Mouse (Mus musculus): ENCODE results near the gene Nptn. TPM values are rescaled to one million over a fixed set of nuclear protein-coding genes. Genes with fewer than 3 reads are reported as not detected.
"Not testable (repeated sequence)": the region's sequence is repeated elsewhere in the genome, so short reads cannot be mapped to it uniquely, and the experiment has no call there.

Nptn gene
- polyA plus RNA-seq, 1 experiment: 254 TPM

GRCm38 (mm10) chr9:58557457-58558455 lies 24.3 kb upstream of the Nptn start:
- DNase-seq (ENCODE audit: low read depth, low spot score): no peak
- 39% methylated on average over 3 of the region's 3 CpGs for WGBS

- DNase-seq (ENCODE audit: low read depth, low spot score): no peak
- WGBS: 35% methylated on average over 3 of the region's 3 CpGs
Measured at GRCm38 (mm10) chr9:58560211-58560610, 21.8 kb upstream of the Nptn start.

- WGBS: 53% methylated on average over 3 of the region's 3 CpGs
- DNase-seq (ENCODE audit: low read depth, low spot score): not testable (repeated sequence)
Measured at GRCm38 (mm10) chr9:58565945-58566344, 16.1 kb upstream of the Nptn start.

- no peak for DNase-seq (ENCODE audit: low read depth, low spot score)
Measured at GRCm38 (mm10) chr9:58567682-58568081, 14.4 kb upstream of the Nptn start.

GRCm38 (mm10) chr9:58571001-58571400 lies 11.0 kb upstream of the Nptn start:
- 87% methylated on average over 1 of the region's 1 CpGs for WGBS
- DNase-seq (ENCODE audit: low read depth, low spot score): no peak

GRCm38 (mm10) chr9:58578669-58579068 lies 3.4 kb upstream of the Nptn start:
- WGBS: 4% methylated on average over 3 of the region's 3 CpGs
- DNase-seq (ENCODE audit: low read depth, low spot score): no peak

GRCm38 (mm10) chr9:58580453-58581195 lies 1.4 kb upstream of the Nptn start:
- WGBS: 64% methylated on average over 10 of the region's 10 CpGs
- not testable (repeated sequence) for DNase-seq (ENCODE audit: low read depth, low spot score)

GRCm38 (mm10) chr9:58581283-58581930 lies 633 bp upstream of the Nptn start:
- DNase-seq (ENCODE audit: low read depth, low spot score): no peak
- 20% methylated on average over 8 of the region's 8 CpGs for WGBS

GRCm38 (mm10) chr9:58582581-58583266 lies 684 bp downstream of the Nptn start:
- DNase-seq (ENCODE audit: low read depth, low spot score): no peak
- under 1% methylated on average over 42 of the region's 42 CpGs for WGBS

- WGBS: 3% methylated on average over 8 of the region's 8 CpGs
- no peak for DNase-seq (ENCODE audit: low read depth, low spot score)
Measured at GRCm38 (mm10) chr9:58583267-58583641, 1.2 kb downstream of the Nptn start.

GRCm38 (mm10) chr9:58584323-58584722 lies 2.3 kb downstream of the Nptn start:
- DNase-seq (ENCODE audit: low read depth, low spot score): no peak
- WGBS: 67% methylated on average over 1 of the region's 1 CpGs

GRCm38 (mm10) chr9:58588657-58589056 lies 6.6 kb downstream of the Nptn start:
- DNase-seq (ENCODE audit: low read depth, low spot score): no peak
- 87% methylated on average over 4 of the region's 4 CpGs for WGBS

GRCm38 (mm10) chr9:58595313-58595712 lies 13.3 kb downstream of the Nptn start:
- WGBS: 91% methylated on average over 1 of the region's 1 CpGs
- DNase-seq (ENCODE audit: low read depth, low spot score): no peak

GRCm38 (mm10) chr9:58613790-58614189 lies 31.8 kb downstream of the Nptn start:
- no peak for DNase-seq (ENCODE audit: low read depth, low spot score)

GRCm38 (mm10) chr9:58615064-58615938 lies 33.3 kb downstream of the Nptn start:
- 52% methylated on average over 3 of the region's 3 CpGs for WGBS
- no peak for DNase-seq (ENCODE audit: low read depth, low spot score)

More at GRCm38 (mm10) chr9:58613790-58614189, 31.8 kb downstream of the Nptn start:
- 83% methylated on average over 1 of the region's 1 CpGs for WGBS

- 87% methylated on average over 1 of the region's 1 CpGs for WGBS
- no peak for DNase-seq (ENCODE audit: low read depth, low spot score)
Measured at GRCm38 (mm10) chr9:58623009-58623408, 41.0 kb downstream of the Nptn start.

GRCm38 (mm10) chr9:58627197-58627596 lies 45.2 kb downstream of the Nptn start:
- peak; percentile 10 for DNase-seq (ENCODE audit: low read depth, low spot score)
- 21% methylated on average over 2 of the region's 2 CpGs for WGBS

- WGBS: 67% methylated on average over 2 of the region's 2 CpGs
Measured at GRCm38 (mm10) chr9:58630441-58630840, 48.4 kb downstream of the Nptn start.

More at GRCm38 (mm10) chr9:58630441-58630840, 48.4 kb downstream of the Nptn start:
- DNase-seq (ENCODE audit: low read depth, low spot score): no peak
